Mouse (Mus musculus) thymus, adult 18-20 months (tissue): ENCODE measurements around the gene Vmn2r61.

Experiments
- DNase-seq, 2 experiments: peaks; one replicate each; pipeline ENCODE4 v3.0.0; 2022; ENCODE audit warnings: mixed read lengths in 2 of 2

Gene Vmn2r61

DNA sequence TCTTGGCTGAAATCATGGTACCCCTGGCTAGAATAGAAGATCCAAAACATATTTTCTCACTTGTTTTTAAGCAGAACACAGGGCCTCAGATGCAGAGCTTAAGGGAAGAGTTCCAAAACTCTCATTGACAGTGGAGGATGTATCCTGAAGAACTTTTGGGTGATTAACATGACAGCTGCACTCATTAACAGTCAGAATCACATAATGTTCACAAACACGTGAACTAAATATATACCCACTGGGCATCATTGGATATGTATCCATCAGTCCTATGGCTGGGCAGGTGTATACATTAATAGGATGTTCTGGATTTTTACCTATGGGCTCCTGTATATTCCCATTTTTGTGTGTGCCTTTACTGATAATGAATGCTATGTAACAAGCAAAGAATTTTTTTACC lies at the start of gene Vmn2r61:
TSS of gene Vmn2r61 (plus strand) at position 301 of the 400 bp plus-strand sequence.
- no peak for DNase-seq
